Mouse (Mus musculus): ENCODE measurements around the gene Adamts10.

- 0 out of 2 replicates have a peak, but pooled peaks have one; percentile 12 for TF ChIP-seq EP300 (IDR thresholded peaks at IDR 0.05)
- no peak for TF ChIP-seq CTCF (IDR thresholded peaks at IDR 0.05)
Measured at GRCm38 (mm10) chr17:33512441-33513415, 11.3 kb upstream of the Adamts10 start.
